Mouse (Mus musculus) MEL (cell line): Measurements from ENCODE around the gene Ccdc85c.

Experiments used
- CTCF ChIP-seq, 3 experiments: IDR thresholded peaks in 2 of 3; conservative IDR thresholded peaks in 1 of 3; 2 replicates each; pipeline ENCODE4 v1.5.1; 2011 to 2012; ENCODE audit warnings: low read length in 3 of 3, low read depth in 2 of 3, mild to moderate bottlenecking in 2 of 3, improper control_type of control experiment in 1 of 3, inconsistent platforms in 1 of 3, mixed read lengths in 1 of 3, moderate library complexity in 1 of 3; ENCODE audit not compliant: control insufficient read depth in 1 of 3, insufficient read depth in 1 of 3, poor library complexity in 1 of 3, severe bottlenecking in 1 of 3
- EP300 ChIP-seq, 2 experiments: IDR thresholded peaks; 2 replicates each; pipeline ENCODE4 v1.6.1; 2011; ENCODE audit warnings: improper control_type of control experiment in 2 of 2, low read length in 2 of 2, low read depth in 1 of 2, mild to moderate bottlenecking in 1 of 2
- GATA1 ChIP-seq: IDR thresholded peaks from 2 replicates; pipeline ENCODE4 v1.6.1; 2011; ENCODE audit warnings: low read depth, low read length, improper control_type of control experiment
- HCFC1 ChIP-seq: IDR thresholded peaks from 2 replicates; pipeline ENCODE4 v1.6.1; 2012; ENCODE audit warnings: low read depth, mild to moderate bottlenecking, inconsistent platforms, low read length, improper control_type of control experiment, moderate library complexity
- MAX ChIP-seq: IDR thresholded peaks from 2 replicates; pipeline ENCODE4 v1.6.1; 2011; ENCODE audit warnings: low read length, improper control_type of control experiment
- MYC ChIP-seq: IDR thresholded peaks from 2 replicates; pipeline ENCODE4 v1.6.1; 2011; ENCODE audit warnings: low read depth, mild to moderate bottlenecking, low read length, improper control_type of control experiment, moderate library complexity
- POLR2A ChIP-seq, 2 experiments: IDR thresholded peaks; 2 replicates each; pipeline ENCODE4 v1.6.1; 2011 to 2012; ENCODE audit warnings: low read length in 2 of 2, mild to moderate bottlenecking in 2 of 2, control low read depth in 1 of 2, improper control_type of control experiment in 1 of 2, low read depth in 1 of 2, moderate library complexity in 1 of 2; ENCODE audit not compliant: control insufficient read depth in 1 of 2, insufficient read depth in 1 of 2, poor library complexity in 1 of 2
- POLR2AphosphoS5 ChIP-seq: IDR thresholded peaks from 2 replicates; pipeline ENCODE4 v1.6.1; 2012; ENCODE audit warnings: low read depth, borderline replicate concordance, mild to moderate bottlenecking, inconsistent platforms, low read length, moderate library complexity, mixed read lengths
- TBP ChIP-seq: IDR thresholded peaks from 2 replicates; pipeline ENCODE4 v1.8.0; 2011; ENCODE audit warnings: low read depth, low read length, improper control_type of control experiment
- UBTF ChIP-seq: IDR thresholded peaks from 2 replicates; pipeline ENCODE4 v1.6.1; 2012; ENCODE audit warnings: low read depth, mild to moderate bottlenecking, inconsistent platforms, low read length, improper control_type of control experiment, moderate library complexity, borderline replicate concordance; ENCODE audit not compliant: insufficient read depth
- USF1 ChIP-seq: IDR thresholded peaks from 2 replicates; pipeline ENCODE4 v1.6.1; 2014; ENCODE audit warnings: low read depth, mild to moderate bottlenecking, inconsistent platforms, low read length, improper control_type of control experiment, moderate library complexity
- ZC3H11A ChIP-seq: IDR thresholded peaks from 2 replicates; pipeline ENCODE4 v1.6.1; 2012; ENCODE audit warnings: low read depth, mild to moderate bottlenecking, inconsistent platforms, low read length, improper control_type of control experiment
- ZKSCAN1 ChIP-seq: IDR thresholded peaks from 2 replicates; pipeline ENCODE4 v1.6.1; 2012; ENCODE audit warnings: low read depth, mild to moderate bottlenecking, inconsistent platforms, low read length, improper control_type of control experiment, moderate library complexity
- ZNF384 ChIP-seq: IDR thresholded peaks from 2 replicates; pipeline ENCODE4 v1.6.1; 2012; ENCODE audit warnings: low read depth, mild to moderate bottlenecking, inconsistent platforms, low read length, improper control_type of control experiment

DNA sequence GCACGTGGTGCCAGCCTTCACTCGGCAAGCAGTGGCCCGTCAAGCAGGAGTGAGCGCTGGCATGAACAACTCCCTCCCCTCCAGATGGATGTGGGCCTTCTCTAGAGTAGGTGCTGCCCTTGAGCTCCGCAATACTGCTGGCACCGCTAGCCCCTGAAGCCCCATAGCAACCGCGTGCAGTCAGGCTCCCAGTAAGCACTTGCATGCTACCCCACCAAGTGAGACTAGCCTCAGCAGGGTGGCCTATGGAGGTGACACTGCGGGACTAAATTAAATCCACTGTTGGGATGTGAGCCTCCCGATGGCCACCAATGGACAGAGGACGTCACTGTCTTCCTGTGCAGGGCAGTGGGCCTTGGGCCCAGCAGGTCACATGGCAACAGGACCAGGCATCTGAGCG lies 54.6 kb downstream of the Ccdc85c start:
- TF ChIP-seq ZKSCAN1, result no peak
- no peak for TF ChIP-seq CTCF (IDR thresholded peaks at IDR 0.05 in 2 of 3, conservative IDR thresholded peaks at IDR 0.05 in 1 of 3; ENCODE audit: control insufficient read depth in 1 of 3, insufficient read depth in 1 of 3, low read depth in 2 of 3, low read length in 3 of 3, poor library complexity in 1 of 3, severe bottlenecking in 1 of 3)
- TF ChIP-seq MYC, result no peak
- no peak for TF ChIP-seq UBTF
- no peak for TF ChIP-seq POLR2AphosphoS5
- no peak for TF ChIP-seq GATA1
- TF ChIP-seq USF1, result no peak
- no peak for TF ChIP-seq POLR2A (IDR thresholded peaks at IDR 0.05; ENCODE audit: control insufficient read depth in 1 of 2, insufficient read depth in 1 of 2, low read depth in 1 of 2, low read length in 2 of 2, poor library complexity in 1 of 2)
- no peak for TF ChIP-seq ZNF384
- TF ChIP-seq TBP, result no peak
- TF ChIP-seq HCFC1, result no peak
- no peak for TF ChIP-seq EP300 (IDR thresholded peaks at IDR 0.05; ENCODE audit: low read depth in 1 of 2, low read length in 2 of 2)
- TF ChIP-seq MAX, result no peak
- TF ChIP-seq ZC3H11A, result no peak
